Mouse (Mus musculus) E14TG2a.4 (cell line): Measurements from ENCODE around the gene Taf5l.

Source experiments
- CTCF ChIP-seq: conservative IDR thresholded peaks from 2 replicates; pipeline ENCODE4 v1.5.1; 2014; ENCODE audit warnings: low read length
- NANOG ChIP-seq: IDR thresholded peaks from 2 replicates; pipeline ENCODE4 v1.6.1; 2014; ENCODE audit warnings: borderline replicate concordance, low read length, mixed read lengths
- POU5F1 ChIP-seq: IDR thresholded peaks from 2 replicates; pipeline ENCODE4 v1.6.1; 2014; ENCODE audit warnings: low read length, borderline replicate concordance

DNA sequence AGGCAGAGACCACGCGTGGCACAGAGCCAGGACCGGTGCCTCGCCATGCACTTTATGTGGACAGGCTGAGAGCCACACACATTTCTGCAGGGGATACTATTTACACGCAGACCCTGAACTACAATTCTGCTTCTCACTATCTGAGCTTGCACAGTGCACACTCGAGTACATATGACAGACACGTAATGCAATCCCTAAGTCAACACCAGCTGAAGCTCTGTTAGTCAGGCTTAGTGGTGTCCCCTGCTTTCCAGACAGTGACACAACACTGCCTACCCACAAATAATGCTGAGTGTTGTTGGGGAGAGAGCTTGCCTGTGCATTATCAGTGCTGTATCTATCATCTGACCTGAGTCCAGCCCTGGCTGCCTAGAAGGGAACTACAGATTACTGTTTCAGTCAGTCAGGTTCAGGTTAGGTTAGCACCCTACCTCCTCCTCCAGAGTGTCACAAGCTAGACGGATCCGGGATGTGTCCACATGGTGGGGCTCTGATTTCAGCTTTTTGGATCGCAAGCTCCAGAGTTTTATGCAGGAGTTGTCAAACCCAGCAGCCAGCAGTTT, 18.6 kb downstream of the Taf5l start:
- TF ChIP-seq CTCF (no peak), NANOG (no peak), POU5F1 (no peak)
